Mouse (Mus musculus) forebrain, embryonic 11.5 days (tissue): ENCODE results near the gene Sh3bp2. TPM values are rescaled to one million over a fixed set of nuclear protein-coding genes. Genes with fewer than 3 reads are reported as not detected.

ENCODE experiments used
- ATAC-seq: fragments of 200-750 bp; cut with Nextera tagmentation; replicated peaks from 2 replicates; pipeline ENCODE4 v1.8.0; 2017; ENCODE audit warnings: moderate TSS enrichment; ENCODE audit not compliant: low FRiP score
- DNase-seq: peaks from one replicate; pipeline ENCODE4 v3.0.0-alpha.2; 2017; ENCODE audit warnings: low spot score
- H3K27ac ChIP-seq: fragments of 300-500 bp; sonication (generic); 2 replicates; pipeline ENCODE4 v1.5.1; 2014; ENCODE audit warnings: low read depth, low read length
- H3K27me3 ChIP-seq: fragments of 300-500 bp; sonication (generic); 2 replicates; pipeline ENCODE4 v1.6.1; 2014; ENCODE audit warnings: mild to moderate bottlenecking, low read length, mixed read lengths; ENCODE audit not compliant: control insufficient read depth, insufficient read depth
- H3K36me3 ChIP-seq: fragments of 300-500 bp; sonication (generic); 2 replicates; pipeline ENCODE4 v1.6.1; 2014; ENCODE audit warnings: mild to moderate bottlenecking, low read length, moderate library complexity, mixed read lengths; ENCODE audit not compliant: control insufficient read depth, insufficient read depth
- H3K4me1 ChIP-seq: fragments of 300-500 bp; sonication (generic); replicated peaks from 2 replicates; pipeline ENCODE4 v1.6.1; 2014; ENCODE audit warnings: low read length, mixed read lengths; ENCODE audit not compliant: control insufficient read depth, insufficient read depth
- H3K4me2 ChIP-seq: fragments of 300-500 bp; sonication (generic); 2 replicates; pipeline ENCODE4 v1.6.1; 2014; ENCODE audit warnings: low read depth, mild to moderate bottlenecking, low read length, moderate library complexity, mixed read lengths; ENCODE audit not compliant: severe bottlenecking
- H3K4me3 ChIP-seq: fragments of 300-500 bp; sonication (generic); 2 replicates; pipeline ENCODE4 v1.5.1; 2014; ENCODE audit warnings: low read depth, low read length
- H3K9ac ChIP-seq: fragments of 300-500 bp; sonication (generic); 2 replicates; pipeline ENCODE4 v1.6.1; 2014; ENCODE audit warnings: low read length
- H3K9me3 ChIP-seq: fragments of 300-500 bp; sonication (generic); 2 replicates; pipeline ENCODE4 v1.6.1; 2016; ENCODE audit warnings: low read length, mixed read lengths; ENCODE audit not compliant: control insufficient read depth
- WGBS: fragments of 180-500 bp; shearing (Covaris S2); extraction: QIAGEN DNeasy Blood & Tissue Kit; methylation state at CpG from one replicate; pipeline ENCODE4 v1.1.7; 2014; 5-methylcytosine and 5-hydroxymethylcytosine counted together
- polyA plus RNA-seq: library from polyadenylated mRNA; unstranded; fragments of >200 nt; fragmentation: Nextera tagmentation; extraction: Ambion mirVana; gene quantifications from 2 replicates; pipeline ENCODE4 v1.2.1, GENCODE M21; 2014

Gene Sh3bp2
- polyA plus RNA-seq, 1 experiment from 2014 or later = 10.7 TPM

- 61% methylated on average over 4 of the region's 4 CpGs for WGBS
- no peak for ATAC-seq
- no peak overlapping the region for H3K4me3 ChIP-seq
Measured at GRCm38 (mm10) chr5:34543114-34543513, 17.5 kb downstream of the Sh3bp2 start.

DNA sequence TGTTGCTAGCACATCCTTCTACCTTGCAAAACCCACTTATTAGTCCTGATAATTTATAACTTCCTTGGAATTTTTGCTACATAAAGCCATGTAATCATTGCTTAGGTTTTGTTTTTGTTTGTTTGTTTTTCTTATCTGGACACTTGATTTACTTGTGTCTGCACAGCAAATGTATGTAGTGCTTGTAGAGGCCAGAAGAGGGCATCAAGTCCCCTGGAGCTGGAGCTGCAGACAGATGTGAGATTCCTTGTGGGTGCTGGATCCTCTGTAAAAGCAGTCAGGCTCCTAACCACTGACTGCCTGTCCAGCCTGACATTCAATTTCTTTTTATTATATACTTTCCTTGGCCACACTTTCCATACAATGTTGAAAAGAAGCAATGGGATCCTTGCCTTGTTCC lies 21.8 kb downstream of the Sh3bp2 start:
- Histone ChIP-seq H3K4me3 (no peak overlapping the region), H3K9ac (no peak overlapping the region), H3K9me3 (no peaks in the 10 kb centered on the region), H3K27me3 (no peaks in the 10 kb centered on the region), H3K27ac (no peak overlapping the region), H3K36me3 (no peaks in the 10 kb centered on the region; the same call in none of the 2 replicates), H3K4me2 (no peak overlapping the region), H3K4me1 (peaks cover 5% of the 10 kb centered on the region; the same call in 1 of the 2 replicates)
- ATAC-seq (no peak), DNase-seq (no peak)

More at GRCm38 (mm10) chr5:34543114-34543513, 17.5 kb downstream of the Sh3bp2 start:
- H3K27ac ChIP-seq = no peak overlapping the region
- H3K4me2 ChIP-seq = no peak overlapping the region
- H3K4me1 ChIP-seq = no peaks in the 10 kb centered on the region
- no peaks in the 10 kb centered on the region for H3K36me3 ChIP-seq
- H3K9ac ChIP-seq = no peak overlapping the region
- no peaks in the 10 kb centered on the region for H3K27me3 ChIP-seq
- DNase-seq = no peak
- no peaks in the 10 kb centered on the region for H3K9me3 ChIP-seq

GRCm38 (mm10) chr5:34549135-34549482 lies 23.5 kb downstream of the Sh3bp2 start:
- H3K36me3 ChIP-seq = no peaks in the 10 kb centered on the region; the same call in none of the 2 replicates
- peak overlapping the region; percentile 79 for H3K4me2 ChIP-seq
- peak; percentile 33; the same call in 1 of the 2 replicates for ATAC-seq
- no peak for DNase-seq
- peak overlapping the region; percentile 97 for H3K9ac ChIP-seq
- peak overlapping the region; percentile 84 for H3K4me3 ChIP-seq
- no peaks in the 10 kb centered on the region for H3K9me3 ChIP-seq
- WGBS = 26% methylated on average over 8 of the region's 8 CpGs
- no peak overlapping the region for H3K27ac ChIP-seq
- H3K4me1 ChIP-seq = peaks cover 5% of the 10 kb centered on the region; the same call in 1 of the 2 replicates
- no peaks in the 10 kb centered on the region for H3K27me3 ChIP-seq

- Histone ChIP-seq H3K4me1 (peaks cover 5% of the 10 kb centered on the region; the same call in 1 of the 2 replicates), H3K4me2 (peak overlapping the region; percentile 79), H3K27ac (peak overlapping the region; percentile 46; the same call in 1 of the 2 replicates), H3K36me3 (no peaks in the 10 kb centered on the region; the same call in none of the 2 replicates), H3K9ac (peak overlapping the region; percentile 97), H3K27me3 (no peaks in the 10 kb centered on the region), H3K9me3 (no peaks in the 10 kb centered on the region), H3K4me3 (peak overlapping the region; percentile 84)
- under 1% methylated on average over 49 of the region's 49 CpGs for WGBS
- ATAC-seq (peak; percentile 91), DNase-seq (peak; percentile 84)
Measured at GRCm38 (mm10) chr5:34549483-34550221, 24.0 kb downstream of the Sh3bp2 start.

DNA sequence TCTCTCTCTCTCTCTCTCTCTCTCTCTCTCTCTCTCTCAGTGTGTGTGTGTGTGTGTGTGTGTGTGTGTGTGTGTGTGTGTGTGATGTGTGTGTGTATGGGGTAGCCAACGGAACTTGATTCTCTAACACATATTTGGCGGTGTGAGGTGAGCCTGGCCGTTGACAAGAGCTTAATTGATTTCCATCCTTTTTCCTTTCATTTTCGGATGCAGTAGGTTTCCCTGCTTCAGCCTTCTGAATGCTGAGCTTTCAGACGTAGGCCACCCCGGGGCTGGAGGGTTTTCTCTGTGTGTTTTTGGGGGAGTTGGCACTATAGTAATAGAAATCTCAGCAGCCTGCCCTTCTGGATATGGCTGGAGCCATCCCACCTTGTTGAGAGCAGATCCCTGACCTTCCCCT lies 24.6 kb downstream of the Sh3bp2 start:
- Histone ChIP-seq H3K4me2 (peak overlapping the region; percentile 79), H3K36me3 (no peaks in the 10 kb centered on the region; the same call in none of the 2 replicates), H3K27me3 (no peaks in the 10 kb centered on the region), H3K4me3 (peak overlapping the region; percentile 84), H3K27ac (no peak overlapping the region), H3K9ac (peak overlapping the region; percentile 97), H3K4me1 (peaks cover 5% of the 10 kb centered on the region; the same call in 1 of the 2 replicates), H3K9me3 (no peaks in the 10 kb centered on the region)
- ATAC-seq (no peak), DNase-seq (no peak)
- WGBS = 12% methylated on average over 6 of the region's 6 CpGs

GRCm38 (mm10) chr5:34551821-34552220 lies 26.2 kb downstream of the Sh3bp2 start:
- H3K27me3 ChIP-seq = no peaks in the 10 kb centered on the region
- no peak overlapping the region for H3K9ac ChIP-seq
- no peak for ATAC-seq
- no peak overlapping the region for H3K4me3 ChIP-seq
- WGBS = 96% methylated on average over 4 of the region's 4 CpGs
- H3K27ac ChIP-seq = no peak overlapping the region
- peaks cover 3% of the 10 kb centered on the region for H3K36me3 ChIP-seq
- DNase-seq = no peak
- no peak overlapping the region for H3K4me2 ChIP-seq
- H3K4me1 ChIP-seq = peaks cover 5% of the 10 kb centered on the region; the same call in 1 of the 2 replicates
- no peaks in the 10 kb centered on the region for H3K9me3 ChIP-seq

DNA sequence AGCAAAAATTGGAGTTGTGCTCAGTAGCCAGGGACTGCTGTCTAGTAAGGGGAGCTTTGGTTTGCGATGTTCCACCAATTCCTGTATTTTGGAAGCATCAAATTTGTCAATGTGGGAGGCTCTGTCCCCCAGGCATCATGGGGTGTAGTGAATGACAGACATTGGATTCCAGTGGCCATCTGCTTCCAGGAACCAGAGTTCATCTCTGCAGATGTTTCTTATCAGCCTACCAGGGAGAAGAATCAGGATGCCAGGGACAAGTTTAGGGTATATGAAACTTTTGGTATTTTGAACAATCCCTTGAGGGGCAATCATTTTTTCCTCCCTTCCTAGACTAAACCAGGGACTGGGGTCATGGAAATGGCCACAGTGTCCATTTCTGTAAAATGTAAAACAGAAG lies 38.2 kb downstream of the Sh3bp2 start:
- Histone ChIP-seq H3K4me2 (no peak overlapping the region), H3K36me3 (peaks cover 18% of the 10 kb centered on the region), H3K9ac (no peak overlapping the region), H3K9me3 (no peaks in the 10 kb centered on the region), H3K4me3 (no peak overlapping the region), H3K27me3 (no peaks in the 10 kb centered on the region), H3K4me1 (no peaks in the 10 kb centered on the region), H3K27ac (no peak overlapping the region)
- 82% methylated on average over 1 of the region's 1 CpGs for WGBS
- DNase-seq (no peak), ATAC-seq (no peak)

DNA sequence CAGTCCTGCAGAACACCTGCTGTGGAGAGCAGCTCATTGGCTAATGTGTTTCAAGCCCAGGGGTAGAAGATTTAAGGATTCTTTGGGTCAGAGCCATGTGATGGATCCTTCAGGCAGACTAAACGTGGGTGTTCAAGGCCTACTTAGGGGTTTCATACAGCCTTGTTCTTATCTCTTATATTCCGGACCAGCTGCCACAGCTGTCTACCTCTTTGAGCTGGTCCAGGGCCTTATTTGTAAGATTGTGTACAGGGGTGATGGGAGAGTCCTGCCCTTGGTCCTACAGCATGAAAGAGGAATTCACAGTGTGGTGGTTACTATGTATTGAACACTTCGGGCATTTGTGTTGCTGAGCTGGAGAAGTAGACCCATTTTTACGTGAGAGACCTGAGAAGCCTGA lies 38.7 kb downstream of the Sh3bp2 start:
- Histone ChIP-seq H3K27me3 (no peaks in the 10 kb centered on the region), H3K4me1 (no peaks in the 10 kb centered on the region), H3K9ac (no peak overlapping the region), H3K36me3 (peaks cover 14% of the 10 kb centered on the region), H3K27ac (no peak overlapping the region), H3K4me3 (no peak overlapping the region), H3K9me3 (no peaks in the 10 kb centered on the region), H3K4me2 (no peak overlapping the region)
- DNase-seq (peak; percentile 35), ATAC-seq (no peak)
- 83% methylated on average over 4 of the region's 4 CpGs for WGBS
